Mouse (Mus musculus) thymus, postnatal 25 days (tissue): Measurements from ENCODE around the gene Pdap1.
A peak's percentile ranks its signal among the peaks of the same experiment; 100 is the strongest.
"Not testable (repeated sequence)": the region's sequence is repeated elsewhere in the genome, so short reads cannot be mapped to it uniquely, and the experiment has no call there.

ENCODE experiments used
- DNase-seq: peaks from one replicate; pipeline ENCODE4 v3.0.0; 2022

The Pdap1 gene

GRCm38 (mm10) chr5:145118461-145118860 is 21.6 kb downstream of the Pdap1 start:
- DNase-seq = no peak

GRCm38 (mm10) chr5:145118005-145118404 is 22.0 kb downstream of the Pdap1 start:
- no peak for DNase-seq

- peak; percentile 64 for DNase-seq
Measured at GRCm38 (mm10) chr5:145116916-145117315, 23.1 kb downstream of the Pdap1 start.

- peak; percentile 64 for DNase-seq
Measured at GRCm38 (mm10) chr5:145116316-145116715, 23.7 kb downstream of the Pdap1 start.

GRCm38 (mm10) chr5:145115736-145116135 is 24.3 kb downstream of the Pdap1 start:
- no peak for DNase-seq

- DNase-seq = peak; percentile 75
Measured at GRCm38 (mm10) chr5:145114606-145115473, 25.2 kb downstream of the Pdap1 start.

GRCm38 (mm10) chr5:145114071-145114605 is 25.9 kb downstream of the Pdap1 start, which contains the start of gene Arpc1b:
Arpc1b (plus strand) TSS chr5:145114215.
- peak; percentile 73 for DNase-seq

GRCm38 (mm10) chr5:145113416-145113815 is 26.6 kb downstream of the Pdap1 start:
- DNase-seq = no peak

GRCm38 (mm10) chr5:145112566-145112965 is 27.5 kb downstream of the Pdap1 start:
- DNase-seq = no peak

GRCm38 (mm10) chr5:145110401-145110800 is 29.6 kb downstream of the Pdap1 start:
- DNase-seq = no peak

- no peak for DNase-seq
Measured at GRCm38 (mm10) chr5:145105694-145106275, 34.3 kb downstream of the Pdap1 start.

GRCm38 (mm10) chr5:145104328-145104727 is 35.7 kb downstream of the Pdap1 start:
- DNase-seq = no peak

- no peak for DNase-seq
Measured at GRCm38 (mm10) chr5:145102706-145103105, 37.3 kb downstream of the Pdap1 start.

- DNase-seq = not testable (repeated sequence)
Measured at GRCm38 (mm10) chr5:145101451-145101850, 38.6 kb downstream of the Pdap1 start.

GRCm38 (mm10) chr5:145100960-145101359 is 39.1 kb downstream of the Pdap1 start:
- DNase-seq = no peak

GRCm38 (mm10) chr5:145098340-145098821 is 41.7 kb downstream of the Pdap1 start:
- no peak for DNase-seq

GRCm38 (mm10) chr5:145096195-145096594 is 43.8 kb downstream of the Pdap1 start:
- DNase-seq = no peak

- no peak for DNase-seq
Measured at GRCm38 (mm10) chr5:145089878-145090277, 50.2 kb downstream of the Pdap1 start.

GRCm38 (mm10) chr5:145088186-145088585 is 51.9 kb downstream of the Pdap1 start:
- no peak for DNase-seq

GRCm38 (mm10) chr5:145084822-145085221 is 55.2 kb downstream of the Pdap1 start:
- no peak for DNase-seq

- DNase-seq = peak; percentile 93
Measured at GRCm38 (mm10) chr5:145083632-145084451, 56.2 kb downstream of the Pdap1 start, which contains the start of the genes Arpc1a and Kpna7. Arpc1a (plus strand) TSS chr5:145083830. Kpna7 (minus strand) TSS chr5:145084030.

- not testable (repeated sequence) for DNase-seq
Measured at GRCm38 (mm10) chr5:145083201-145083600, 56.8 kb downstream of the Pdap1 start.
